Mouse (Mus musculus) midbrain, embryonic 14.5 days (tissue): ENCODE data around the gene Rc3h1. TPM values are rescaled to one million over a fixed set of nuclear protein-coding genes. Genes with fewer than 3 reads are reported as not detected.

Experiments used
- ATAC-seq: fragments of 200-750 bp; cut with Nextera tagmentation; 2 replicates; pipeline ENCODE4 v1.8.0; 2017; ENCODE audit warnings: moderate number of reproducible peaks, moderate library complexity; ENCODE audit not compliant: low FRiP score, low TSS enrichment
- DNase-seq: peaks from one replicate; pipeline ENCODE4 v3.0.0-alpha.2; 2015
- H3K27ac ChIP-seq: fragments of 300-500 bp; sonication (generic); replicated peaks from 2 replicates; pipeline ENCODE4 v1.5.1; 2014; ENCODE audit warnings: mild to moderate bottlenecking, low read depth, low read length, moderate library complexity
- H3K27me3 ChIP-seq: fragments of 300-500 bp; sonication (generic); 2 replicates; pipeline ENCODE4 v1.6.1; 2014; ENCODE audit warnings: low read length, control low read depth, mixed read lengths; ENCODE audit not compliant: control insufficient read depth, insufficient read depth
- H3K36me3 ChIP-seq: fragments of 300-500 bp; sonication (generic); 2 replicates; pipeline ENCODE4 v1.6.1; 2014; ENCODE audit warnings: low read length, control low read depth; ENCODE audit not compliant: control insufficient read depth, insufficient read depth
- H3K4me1 ChIP-seq: fragments of 300-500 bp; sonication (generic); 2 replicates; pipeline ENCODE4 v1.6.1; 2014; ENCODE audit warnings: mild to moderate bottlenecking, antibody characterized with exemption, low read length, control low read depth; ENCODE audit not compliant: control insufficient read depth, insufficient read depth
- H3K4me2 ChIP-seq: fragments of 300-500 bp; sonication (generic); 2 replicates; pipeline ENCODE4 v1.6.1; 2014; ENCODE audit warnings: mild to moderate bottlenecking, low read length, moderate library complexity
- H3K4me3 ChIP-seq: fragments of 300-500 bp; sonication (generic); replicated peaks from 2 replicates; pipeline ENCODE4 v1.5.1; 2014; ENCODE audit warnings: low read depth, low read length
- H3K9ac ChIP-seq: fragments of 300-500 bp; sonication (generic); replicated peaks from 2 replicates; pipeline ENCODE4 v1.6.1; 2014; ENCODE audit warnings: mild to moderate bottlenecking, low read length, moderate library complexity
- H3K9me3 ChIP-seq: fragments of 300-500 bp; sonication (generic); 2 replicates; pipeline ENCODE4 v1.6.1; 2016; ENCODE audit warnings: low read length, control low read depth, mixed read lengths; ENCODE audit not compliant: control insufficient read depth
- WGBS: fragments of 180-500 bp; shearing (Covaris S2); extraction: QIAGEN DNeasy Blood & Tissue Kit; methylation state at CpG from one replicate; pipeline ENCODE4 v1.1.7; 2014; 5-methylcytosine and 5-hydroxymethylcytosine counted together
- polyA plus RNA-seq: library from polyadenylated mRNA; unstranded; fragments of >200 nt; fragmentation: Nextera tagmentation; extraction: Ambion mirVana; gene quantifications from 2 replicates; pipeline ENCODE4 v1.2.1, GENCODE M21; 2014

Gene Rc3h1
- polyA plus RNA-seq, 1 experiment from 2014 or later: 10.7 TPM

DNA sequence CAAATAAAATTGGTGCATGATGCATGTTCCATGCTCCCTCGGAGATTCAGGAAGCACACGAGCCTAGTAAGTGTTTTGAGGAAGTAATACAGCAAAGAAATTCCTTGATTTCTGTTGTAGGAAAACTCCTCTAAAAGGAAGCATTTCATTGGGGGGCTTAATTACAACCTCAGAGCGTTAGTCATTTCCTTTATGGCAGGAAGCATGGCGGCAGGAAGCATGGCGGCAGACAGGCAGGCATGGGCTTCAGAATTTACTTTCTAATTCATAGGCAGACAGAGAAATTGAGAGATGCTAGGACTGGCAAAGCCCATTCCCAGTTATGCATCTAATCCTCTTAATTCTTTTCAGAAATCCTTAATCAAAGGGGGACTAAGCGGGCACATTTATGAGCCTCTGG, 87.6 kb downstream of the Rc3h1 start:
- ATAC-seq: no peak
- no peak overlapping the region for H3K4me3 ChIP-seq
- no peaks in the 10 kb centered on the region for H3K9me3 ChIP-seq
- no peaks in the 10 kb centered on the region for H3K4me1 ChIP-seq
- no peaks in the 10 kb centered on the region for H3K27me3 ChIP-seq
- H3K4me2 ChIP-seq: no peak overlapping the region
- DNase-seq: peak; percentile 7
- H3K9ac ChIP-seq: no peak overlapping the region
- WGBS: 63% methylated on average over 6 of the region's 6 CpGs
- no peak overlapping the region for H3K27ac ChIP-seq
- no peaks in the 10 kb centered on the region for H3K36me3 ChIP-seq

DNA sequence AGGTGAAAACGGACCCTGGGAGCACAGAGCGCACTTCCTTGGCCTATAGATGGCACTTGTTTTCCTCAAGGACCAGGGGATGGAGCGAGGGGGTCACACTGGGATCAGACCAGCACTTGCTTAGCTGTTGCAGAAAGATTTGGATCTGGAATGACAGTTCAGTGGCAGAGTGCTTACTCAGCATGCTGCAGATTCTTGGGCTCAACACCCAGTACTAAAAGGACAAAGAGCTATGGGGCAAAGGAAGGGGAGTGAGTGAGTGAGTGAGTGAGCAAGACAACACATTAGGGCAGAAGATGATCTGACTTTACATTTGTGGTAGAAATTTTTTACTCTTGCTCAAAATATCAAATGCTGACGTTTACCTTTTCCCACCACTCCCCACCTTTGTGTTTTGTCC, 98.7 kb downstream of the Rc3h1 start:
- H3K4me3 ChIP-seq: no peak overlapping the region
- H3K4me1 ChIP-seq: no peaks in the 10 kb centered on the region
- no peaks in the 10 kb centered on the region for H3K27me3 ChIP-seq
- no peaks in the 10 kb centered on the region for H3K9me3 ChIP-seq
- DNase-seq: no peak
- H3K9ac ChIP-seq: no peak overlapping the region
- WGBS: 74% methylated on average over 4 of the region's 4 CpGs
- no peak for ATAC-seq
- H3K27ac ChIP-seq: no peak overlapping the region
- H3K36me3 ChIP-seq: 0 out of 2 replicates have a peak, but pooled peaks cover 3% of the 10 kb centered on the region
- no peak overlapping the region for H3K4me2 ChIP-seq

DNA sequence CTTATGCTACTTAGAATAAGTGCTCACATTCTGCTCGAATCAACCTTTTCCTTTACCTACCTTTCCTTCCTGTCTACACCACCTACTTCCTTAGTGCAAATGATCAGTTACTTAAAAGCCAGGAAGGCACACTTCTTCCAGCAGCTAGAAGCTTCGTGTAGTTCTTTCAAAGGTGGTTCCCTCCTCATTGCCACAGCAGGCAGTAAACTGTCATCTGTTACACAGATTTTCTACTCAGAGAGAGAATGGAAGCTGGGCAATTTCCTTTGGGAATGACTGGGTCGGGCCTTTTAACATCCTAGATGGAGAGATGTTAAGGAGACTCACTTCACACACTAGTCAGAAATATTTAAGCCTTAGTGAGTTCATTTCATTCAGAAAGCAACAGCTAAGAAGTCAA, 99.3 kb downstream of the Rc3h1 start:
- Histone ChIP-seq H3K27me3 (no peaks in the 10 kb centered on the region), H3K4me3 (no peak overlapping the region), H3K4me1 (no peaks in the 10 kb centered on the region), H3K9me3 (no peaks in the 10 kb centered on the region), H3K36me3 (0 out of 2 replicates have a peak, but pooled peaks cover 3% of the 10 kb centered on the region), H3K27ac (no peak overlapping the region), H3K4me2 (no peak overlapping the region), H3K9ac (no peak overlapping the region)
- 87% methylated on average over 3 of the region's 3 CpGs for WGBS
- ATAC-seq (no peak), DNase-seq (no peak)

DNA sequence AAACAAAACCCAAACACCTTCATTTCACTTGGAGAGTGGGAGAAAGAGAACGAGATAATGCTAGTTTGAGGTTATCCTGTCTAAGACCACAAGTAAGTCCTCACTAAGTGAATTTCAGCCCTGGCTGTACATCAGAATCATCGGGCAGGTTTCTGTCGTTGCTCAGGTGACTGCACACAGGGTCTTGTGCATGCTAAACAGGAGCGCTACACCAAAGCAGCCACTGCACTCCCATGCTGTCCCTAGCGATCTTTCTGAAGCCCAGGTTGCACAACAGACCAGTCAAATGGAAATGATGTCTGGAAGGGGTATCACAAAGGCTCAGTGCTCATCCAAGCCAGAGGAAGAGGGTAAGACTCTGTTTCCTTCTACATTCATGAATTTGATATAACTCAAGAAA, 100.3 kb downstream of the Rc3h1 start:
- no peak overlapping the region for H3K27ac ChIP-seq
- 84% methylated on average over 5 of the region's 5 CpGs for WGBS
- H3K36me3 ChIP-seq: peaks cover 5% of the 10 kb centered on the region
- H3K4me1 ChIP-seq: no peaks in the 10 kb centered on the region
- H3K4me3 ChIP-seq: no peak overlapping the region
- H3K9ac ChIP-seq: no peak overlapping the region
- no peak for DNase-seq
- ATAC-seq: no peak
- H3K9me3 ChIP-seq: no peaks in the 10 kb centered on the region
- no peaks in the 10 kb centered on the region for H3K27me3 ChIP-seq
- H3K4me2 ChIP-seq: no peak overlapping the region

DNA sequence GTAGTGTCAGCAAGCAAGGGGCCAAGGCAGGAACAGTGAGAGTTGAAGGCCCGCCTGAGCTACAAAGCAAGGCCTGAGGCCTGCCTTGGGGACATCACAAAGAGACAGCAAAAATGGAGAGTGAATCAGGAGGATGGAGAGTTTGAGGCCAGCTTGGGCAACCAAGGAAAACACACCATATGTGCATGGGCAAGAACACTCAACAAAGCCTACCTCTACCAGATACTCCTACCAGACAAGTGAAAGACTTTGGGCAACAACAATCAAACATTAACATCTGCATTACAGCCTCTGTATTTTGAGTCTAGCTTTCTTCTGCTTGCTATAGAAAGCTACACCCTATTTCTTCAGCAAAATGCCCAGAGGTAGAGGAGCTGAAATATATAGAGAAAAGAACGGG, 101.8 kb downstream of the Rc3h1 start:
- H3K27me3 ChIP-seq: no peaks in the 10 kb centered on the region
- no peak overlapping the region for H3K9ac ChIP-seq
- H3K36me3 ChIP-seq: peaks cover 18% of the 10 kb centered on the region
- H3K4me1 ChIP-seq: no peaks in the 10 kb centered on the region
- WGBS: 92% methylated on average over 2 of the region's 2 CpGs
- H3K9me3 ChIP-seq: no peaks in the 10 kb centered on the region
- DNase-seq (no peak), ATAC-seq (no peak)
- no peak overlapping the region for H3K27ac ChIP-seq
- no peak overlapping the region for H3K4me2 ChIP-seq
- H3K4me3 ChIP-seq: no peak overlapping the region

DNA sequence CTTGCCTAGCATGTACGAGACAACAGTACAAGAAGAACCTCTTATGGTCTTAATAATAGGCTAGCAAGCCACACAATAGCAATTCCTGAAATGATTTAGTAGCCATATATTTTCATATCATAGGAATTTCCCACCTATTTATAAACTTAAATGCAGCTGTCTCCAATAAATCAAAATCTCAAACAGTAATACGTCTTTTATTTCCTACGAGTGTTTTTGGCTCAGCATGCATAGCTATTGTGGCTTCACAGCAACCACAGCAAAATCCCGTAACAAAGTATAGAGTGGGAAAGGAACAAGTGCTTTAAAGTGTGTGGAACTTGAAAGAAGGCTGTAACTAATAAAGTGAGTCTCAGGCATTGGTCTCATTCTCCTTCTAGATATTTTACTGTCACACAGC, 104.2 kb downstream of the Rc3h1 start:
- no peak for ATAC-seq
- H3K36me3 ChIP-seq: peaks cover 25% of the 10 kb centered on the region

DNA sequence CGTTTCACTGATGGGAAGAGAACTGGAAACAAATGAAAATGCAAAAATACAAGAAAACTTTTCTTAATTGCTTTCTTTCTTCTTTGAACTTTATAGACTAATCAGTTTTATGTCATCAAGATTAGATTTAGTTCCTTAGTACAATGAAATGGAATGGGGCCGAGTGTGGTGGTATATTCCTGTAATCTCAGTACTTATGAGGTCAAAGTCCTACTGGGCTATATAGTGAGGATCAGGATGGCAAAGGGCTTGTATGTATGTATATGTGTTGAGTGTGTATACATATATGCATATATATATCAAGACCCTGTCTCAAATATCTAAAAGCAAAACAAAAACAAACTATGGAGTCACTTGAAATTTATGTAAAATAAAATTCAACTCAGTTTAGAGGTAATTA, 110.2 kb downstream of the Rc3h1 start:
- no peak for ATAC-seq
- peaks cover 61% of the 10 kb centered on the region for H3K36me3 ChIP-seq

More for the DNA sequence above, 104.2 kb downstream of the Rc3h1 start:
- no peak overlapping the region for H3K4me2 ChIP-seq
- WGBS: 92% methylated on average over 4 of the region's 4 CpGs
- no peak overlapping the region for H3K4me3 ChIP-seq
- DNase-seq: no peak
- H3K4me1 ChIP-seq: no peaks in the 10 kb centered on the region
- H3K27ac ChIP-seq: no peak overlapping the region
- H3K27me3 ChIP-seq: no peaks in the 10 kb centered on the region
- H3K9ac ChIP-seq: no peak overlapping the region
- H3K9me3 ChIP-seq: no peaks in the 10 kb centered on the region

DNA sequence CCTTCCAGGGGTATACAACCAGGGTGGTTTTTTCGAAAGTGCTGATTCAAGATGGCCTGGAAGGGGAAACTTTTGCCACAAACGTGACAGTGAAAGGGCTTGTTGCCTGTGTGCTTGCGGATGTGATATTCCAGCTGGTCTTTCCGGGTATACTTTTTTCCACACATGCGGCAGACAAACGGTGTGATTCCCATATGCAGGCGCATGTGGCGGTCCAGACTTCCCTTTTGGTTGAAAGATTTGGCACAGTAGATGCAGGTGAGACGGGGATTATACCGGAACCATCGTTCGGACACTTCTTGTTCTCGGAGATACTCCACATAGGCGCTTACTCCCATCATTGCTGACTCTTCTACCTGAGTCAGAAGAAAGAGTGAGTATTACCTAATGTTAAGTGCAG, 113.8 kb downstream of the Rc3h1 start:
- no peaks in the 10 kb centered on the region for H3K9me3 ChIP-seq
- no peaks in the 10 kb centered on the region for H3K27me3 ChIP-seq
- DNase-seq (no peak), ATAC-seq (no peak)
- H3K4me3 ChIP-seq: no peak overlapping the region
- H3K4me1 ChIP-seq: no peaks in the 10 kb centered on the region
- H3K9ac ChIP-seq: no peak overlapping the region
- 96% methylated on average over 14 of the region's 14 CpGs for WGBS
- H3K36me3 ChIP-seq: peaks cover 46% of the 10 kb centered on the region
- no peak overlapping the region for H3K27ac ChIP-seq
- no peak overlapping the region for H3K4me2 ChIP-seq

More for the DNA sequence above, 110.2 kb downstream of the Rc3h1 start:
- WGBS: 92% methylated on average over 2 of the region's 2 CpGs
- no peak for DNase-seq
- no peak overlapping the region for H3K27ac ChIP-seq
- no peaks in the 10 kb centered on the region for H3K27me3 ChIP-seq
- no peaks in the 10 kb centered on the region for H3K9me3 ChIP-seq
- no peak overlapping the region for H3K4me3 ChIP-seq
- H3K4me1 ChIP-seq: no peaks in the 10 kb centered on the region
- no peak overlapping the region for H3K9ac ChIP-seq
- no peak overlapping the region for H3K4me2 ChIP-seq
